Mouse (Mus musculus): ENCODE results near the gene Abt1. TPM values are rescaled to one million over a fixed set of nuclear protein-coding genes. Genes with fewer than 3 reads are reported as not detected.
"Not testable (repeated sequence)": the region's sequence is repeated elsewhere in the genome, so short reads cannot be mapped to it uniquely, and the experiment has no call there.

The Abt1 gene
- polyA plus RNA-seq, 1 experiment from 2014 or later, result 8.8 TPM

- not testable (repeated sequence) for H3K4me2 ChIP-seq (ENCODE audit: low read depth, low read length); H3K27ac ChIP-seq (ENCODE audit: low read depth, low read length); ATAC-seq (ENCODE audit: low read depth); H3K9ac ChIP-seq (replicated peaks; ENCODE audit: low read depth, low read length); H3K4me3 ChIP-seq (ENCODE audit: low read depth, low read length); H3K9me3 ChIP-seq (ENCODE audit: control insufficient read depth, low read length); H3K36me3 ChIP-seq (ENCODE audit: control insufficient read depth, insufficient read depth, low read length); H3K4me1 ChIP-seq (ENCODE audit: control insufficient read depth, insufficient read depth, low read length)
- 8% methylated on average over 14 of the region's 14 CpGs for WGBS
- H3K27me3 ChIP-seq (ENCODE audit: control insufficient read depth, insufficient read depth, low read length), result peaks cover 30% of the 10 kb centered on the region
Observed at GRCm38 (mm10) chr13:23396913-23397312, 26.8 kb downstream of the Abt1 start.

- Histone ChIP-seq H3K9me3 (ENCODE audit: control insufficient read depth, low read length) (no peaks in the 10 kb centered on the region), H3K36me3 (ENCODE audit: control insufficient read depth, insufficient read depth, low read length) (no peaks in the 10 kb centered on the region), H3K4me3 (ENCODE audit: low read depth, low read length) (peak overlapping the region; percentile 37), H3K4me2 (ENCODE audit: low read depth, low read length) (peak overlapping the region; percentile 81), H3K4me1 (ENCODE audit: control insufficient read depth, insufficient read depth, low read length) (0 out of 2 replicates have a peak, but pooled peaks cover 6% of the 10 kb centered on the region), H3K27ac (ENCODE audit: low read depth, low read length) (no peak overlapping the region), H3K9ac (replicated peaks; ENCODE audit: low read depth, low read length) (0 out of 2 replicates have a peak overlapping the region, but pooled peaks have one; percentile 11), H3K27me3 (ENCODE audit: control insufficient read depth, insufficient read depth, low read length) (peaks cover 30% of the 10 kb centered on the region)
- WGBS, result under 1% methylated on average over 31 of the region's 31 CpGs
- no peak; the same call in 1 of the 2 replicates for ATAC-seq (ENCODE audit: low read depth)
Observed at GRCm38 (mm10) chr13:23396246-23396703, 27.4 kb downstream of the Abt1 start.

GRCm38 (mm10) chr13:23395301-23396245, 28.1 kb downstream of the Abt1 start:
- Histone ChIP-seq H3K36me3 (ENCODE audit: control insufficient read depth, insufficient read depth, low read length) (no peaks in the 10 kb centered on the region), H3K27ac (ENCODE audit: low read depth, low read length) (no peak overlapping the region), H3K27me3 (ENCODE audit: control insufficient read depth, insufficient read depth, low read length) (peaks cover 30% of the 10 kb centered on the region), H3K9ac (replicated peaks; ENCODE audit: low read depth, low read length) (0 out of 2 replicates have a peak overlapping the region, but pooled peaks have one; percentile 11), H3K9me3 (ENCODE audit: control insufficient read depth, low read length) (no peaks in the 10 kb centered on the region), H3K4me1 (ENCODE audit: control insufficient read depth, insufficient read depth, low read length) (0 out of 2 replicates have a peak, but pooled peaks cover 6% of the 10 kb centered on the region), H3K4me2 (ENCODE audit: low read depth, low read length) (peak overlapping the region; percentile 81), H3K4me3 (ENCODE audit: low read depth, low read length) (peak overlapping the region; percentile 37)
- WGBS, result 4% methylated on average over 43 of the region's 43 CpGs
- ATAC-seq (ENCODE audit: low read depth), result no peak

- Histone ChIP-seq H3K4me3 (ENCODE audit: low read depth, low read length) (no peak overlapping the region), H3K27me3 (ENCODE audit: control insufficient read depth, insufficient read depth, low read length) (no peaks in the 10 kb centered on the region), H3K9me3 (ENCODE audit: control insufficient read depth, low read length) (no peaks in the 10 kb centered on the region), H3K9ac (replicated peaks; ENCODE audit: low read depth, low read length) (no peak overlapping the region), H3K27ac (ENCODE audit: low read depth, low read length) (no peak overlapping the region), H3K4me1 (ENCODE audit: control insufficient read depth, insufficient read depth, low read length) (no peaks in the 10 kb centered on the region), H3K36me3 (ENCODE audit: control insufficient read depth, insufficient read depth, low read length) (no peaks in the 10 kb centered on the region), H3K4me2 (ENCODE audit: low read depth, low read length) (no peak overlapping the region)
- ATAC-seq (ENCODE audit: low read depth), result no peak
- 89% methylated on average over 1 of the region's 1 CpGs for whole genome bisulfite sequencing
Observed at GRCm38 (mm10) chr13:23387548-23387947, 36.1 kb downstream of the Abt1 start.

GRCm38 (mm10) chr13:23383127-23383526, 40.5 kb downstream of the Abt1 start:
- no peak for ATAC-seq (ENCODE audit: low read depth)

GRCm38 (mm10) chr13:23372433-23372832, 51.2 kb downstream of the Abt1 start:
- WGBS, result 83% methylated on average over 1 of the region's 1 CpGs
- Histone ChIP-seq H3K4me2 (ENCODE audit: low read depth, low read length) (no peak overlapping the region), H3K4me3 (ENCODE audit: low read depth, low read length) (no peak overlapping the region), H3K27ac (ENCODE audit: low read depth, low read length) (no peak overlapping the region), H3K9ac (replicated peaks; ENCODE audit: low read depth, low read length) (no peak overlapping the region), H3K27me3 (ENCODE audit: control insufficient read depth, insufficient read depth, low read length) (no peaks in the 10 kb centered on the region), H3K36me3 (ENCODE audit: control insufficient read depth, insufficient read depth, low read length) (no peaks in the 10 kb centered on the region), H3K9me3 (ENCODE audit: control insufficient read depth, low read length) (no peaks in the 10 kb centered on the region), H3K4me1 (ENCODE audit: control insufficient read depth, insufficient read depth, low read length) (peaks cover 8% of the 10 kb centered on the region)
- no peak for ATAC-seq (ENCODE audit: low read depth)

More at GRCm38 (mm10) chr13:23383127-23383526, 40.5 kb downstream of the Abt1 start:
- WGBS, result 59% methylated on average over 1 of the region's 1 CpGs
- Histone ChIP-seq H3K4me3 (ENCODE audit: low read depth, low read length) (no peak overlapping the region), H3K36me3 (ENCODE audit: control insufficient read depth, insufficient read depth, low read length) (no peaks in the 10 kb centered on the region), H3K27ac (ENCODE audit: low read depth, low read length) (no peak overlapping the region), H3K9ac (replicated peaks; ENCODE audit: low read depth, low read length) (no peak overlapping the region), H3K4me1 (ENCODE audit: control insufficient read depth, insufficient read depth, low read length) (no peaks in the 10 kb centered on the region), H3K4me2 (ENCODE audit: low read depth, low read length) (no peak overlapping the region), H3K27me3 (ENCODE audit: control insufficient read depth, insufficient read depth, low read length) (no peaks in the 10 kb centered on the region), H3K9me3 (ENCODE audit: control insufficient read depth, low read length) (no peaks in the 10 kb centered on the region)

GRCm38 (mm10) chr13:23370075-23370474, 53.6 kb downstream of the Abt1 start:
- peaks cover 24% of the 10 kb centered on the region for H3K4me1 ChIP-seq (ENCODE audit: control insufficient read depth, insufficient read depth, low read length)
- no peak overlapping the region for H3K27ac ChIP-seq (ENCODE audit: low read depth, low read length)
- H3K4me3 ChIP-seq (ENCODE audit: low read depth, low read length), result peak overlapping the region; percentile 57
- no peak overlapping the region for H3K9ac ChIP-seq (replicated peaks; ENCODE audit: low read depth, low read length)
- H3K9me3 ChIP-seq (ENCODE audit: control insufficient read depth, low read length), result no peaks in the 10 kb centered on the region
- no peak for ATAC-seq (ENCODE audit: low read depth)
- peak overlapping the region; percentile 77 for H3K4me2 ChIP-seq (ENCODE audit: low read depth, low read length)
- no peaks in the 10 kb centered on the region for H3K36me3 ChIP-seq (ENCODE audit: control insufficient read depth, insufficient read depth, low read length)
- WGBS, result 85% methylated on average over 4 of the region's 4 CpGs
- no peaks in the 10 kb centered on the region for H3K27me3 ChIP-seq (ENCODE audit: control insufficient read depth, insufficient read depth, low read length)

- Histone ChIP-seq H3K4me1 (ENCODE audit: control insufficient read depth, insufficient read depth, low read length) (peaks cover 24% of the 10 kb centered on the region), H3K9ac (replicated peaks; ENCODE audit: low read depth, low read length) (peak overlapping the region; percentile 66), H3K4me2 (ENCODE audit: low read depth, low read length) (peak overlapping the region; percentile 77), H3K27ac (ENCODE audit: low read depth, low read length) (peak overlapping the region; percentile 83), H3K4me3 (ENCODE audit: low read depth, low read length) (peak overlapping the region; percentile 57), H3K36me3 (ENCODE audit: control insufficient read depth, insufficient read depth, low read length) (no peaks in the 10 kb centered on the region), H3K27me3 (ENCODE audit: control insufficient read depth, insufficient read depth, low read length) (no peaks in the 10 kb centered on the region), H3K9me3 (ENCODE audit: control insufficient read depth, low read length) (no peaks in the 10 kb centered on the region)
- peak; percentile 52 for ATAC-seq (ENCODE audit: low read depth)
- 0% methylated on average over 10 of the region's 10 CpGs for WGBS
Observed at GRCm38 (mm10) chr13:23369421-23369765, 54.3 kb downstream of the Abt1 start.

Measured in neural tube, embryonic 14.5 days (tissue).